Mouse (Mus musculus): ENCODE data around the gene Slc7a5. TPM values are rescaled to one million over a fixed set of nuclear protein-coding genes. Genes with fewer than 3 reads are reported as not detected.

The Slc7a5 gene
- polyA plus RNA-seq, 1 experiment from 2014 or later: 39.2 TPM

GRCm38 (mm10) chr8:121948321-121949145 lies 41.0 kb upstream of the Slc7a5 start:
- ATAC-seq (replicated peaks): no peak
- no peaks in the 10 kb centered on the region for H3K27me3 ChIP-seq
- peaks cover 51% of the 10 kb centered on the region for H3K4me1 ChIP-seq
- H3K9ac ChIP-seq (replicated peaks): peak overlapping the region; percentile 50
- no peaks in the 10 kb centered on the region for H3K9me3 ChIP-seq
- H3K27ac ChIP-seq (replicated peaks): peak overlapping the region; percentile 78
- WGBS: 55% methylated on average over 19 of the region's 19 CpGs
- H3K4me2 ChIP-seq (replicated peaks): peak overlapping the region; percentile 64
- H3K4me3 ChIP-seq: peak overlapping the region; percentile 37
- no peaks in the 10 kb centered on the region for H3K36me3 ChIP-seq

- Histone ChIP-seq H3K27ac (replicated peaks) (peak overlapping the region; percentile 78), H3K9ac (replicated peaks) (peak overlapping the region; percentile 50), H3K27me3 (no peaks in the 10 kb centered on the region), H3K4me2 (replicated peaks) (peak overlapping the region; percentile 64), H3K9me3 (no peaks in the 10 kb centered on the region), H3K4me3 (peak overlapping the region; percentile 37), H3K4me1 (peaks cover 45% of the 10 kb centered on the region), H3K36me3 (no peaks in the 10 kb centered on the region)
- 0 out of 2 replicates have a peak, but pooled peaks have one; percentile 12 for ATAC-seq (replicated peaks)
- WGBS: under 1% methylated on average over 18 of the region's 18 CpGs
Measured at GRCm38 (mm10) chr8:121947753-121948141, 40.3 kb upstream of the Slc7a5 start.

- no peak for ATAC-seq (replicated peaks)
- H3K27me3 ChIP-seq: no peaks in the 10 kb centered on the region
- H3K27ac ChIP-seq (replicated peaks): peak overlapping the region; percentile 78
- WGBS: 26% methylated on average over 19 of the region's 19 CpGs
- peaks cover 39% of the 10 kb centered on the region for H3K4me1 ChIP-seq
- H3K4me2 ChIP-seq (replicated peaks): peak overlapping the region; percentile 64
- peak overlapping the region; percentile 37 for H3K4me3 ChIP-seq
- no peaks in the 10 kb centered on the region for H3K36me3 ChIP-seq
- H3K9me3 ChIP-seq: no peaks in the 10 kb centered on the region
- peak overlapping the region; percentile 25; the same call in 1 of the 2 replicates for H3K9ac ChIP-seq (replicated peaks)
Measured at GRCm38 (mm10) chr8:121947047-121947752, 39.7 kb upstream of the Slc7a5 start.

GRCm38 (mm10) chr8:121946351-121946750 lies 38.9 kb upstream of the Slc7a5 start:
- 88% methylated on average over 7 of the region's 7 CpGs for WGBS
- no peak overlapping the region for H3K4me3 ChIP-seq
- H3K9me3 ChIP-seq: no peaks in the 10 kb centered on the region
- H3K4me2 ChIP-seq (replicated peaks): no peak overlapping the region
- no peak overlapping the region for H3K9ac ChIP-seq (replicated peaks)
- no peak for ATAC-seq (replicated peaks)
- H3K4me1 ChIP-seq: peaks cover 31% of the 10 kb centered on the region
- no peaks in the 10 kb centered on the region for H3K27me3 ChIP-seq
- no peak overlapping the region for H3K27ac ChIP-seq (replicated peaks)
- no peaks in the 10 kb centered on the region for H3K36me3 ChIP-seq

- ATAC-seq (replicated peaks): no peak
- Histone ChIP-seq H3K4me1 (peaks cover 28% of the 10 kb centered on the region), H3K27ac (replicated peaks) (no peak within 1 kb of the TSS), H3K9ac (replicated peaks) (no peak within 1 kb of the TSS), H3K9me3 (no peaks in the 10 kb centered on the region), H3K4me2 (replicated peaks) (no peak within 1 kb of the TSS), H3K27me3 (no peaks in the 10 kb centered on the region), H3K36me3 (no peaks in the 10 kb centered on the region), H3K4me3 (no peak within 1 kb of the TSS)
Measured at GRCm38 (mm10) chr8:121944831-121945230, 37.3 kb upstream of the Slc7a5 start, which contains the start of gene Car5a. Gene Car5a, minus strand, starts transcription at chr8:121944904.

GRCm38 (mm10) chr8:121943716-121944115 lies 36.2 kb upstream of the Slc7a5 start:
- no peaks in the 10 kb centered on the region for H3K9me3 ChIP-seq
- H3K4me1 ChIP-seq: peaks cover 20% of the 10 kb centered on the region
- no peak overlapping the region for H3K4me3 ChIP-seq
- H3K4me2 ChIP-seq (replicated peaks): no peak overlapping the region
- ATAC-seq (replicated peaks): no peak
- WGBS: 87% methylated on average over 8 of the region's 8 CpGs
- no peaks in the 10 kb centered on the region for H3K27me3 ChIP-seq
- H3K9ac ChIP-seq (replicated peaks): no peak overlapping the region
- no peaks in the 10 kb centered on the region for H3K36me3 ChIP-seq
- H3K27ac ChIP-seq (replicated peaks): no peak overlapping the region

GRCm38 (mm10) chr8:121943057-121943540 lies 35.6 kb upstream of the Slc7a5 start:
- no peak for ATAC-seq (replicated peaks)
- Histone ChIP-seq H3K27me3 (no peaks in the 10 kb centered on the region), H3K4me2 (replicated peaks) (no peak overlapping the region), H3K9me3 (no peaks in the 10 kb centered on the region), H3K9ac (replicated peaks) (no peak overlapping the region), H3K4me3 (no peak overlapping the region), H3K4me1 (peaks cover 14% of the 10 kb centered on the region), H3K27ac (replicated peaks) (no peak overlapping the region), H3K36me3 (no peaks in the 10 kb centered on the region)
- 34% methylated on average over 2 of the region's 2 CpGs for WGBS

- Histone ChIP-seq H3K4me2 (replicated peaks) (no peak overlapping the region), H3K9me3 (no peaks in the 10 kb centered on the region), H3K36me3 (no peaks in the 10 kb centered on the region), H3K9ac (replicated peaks) (no peak overlapping the region), H3K27ac (replicated peaks) (no peak overlapping the region), H3K4me1 (peaks cover 24% of the 10 kb centered on the region), H3K4me3 (no peak overlapping the region), H3K27me3 (no peaks in the 10 kb centered on the region)
- WGBS: 87% methylated on average over 7 of the region's 7 CpGs
- no peak for ATAC-seq (replicated peaks)
Measured at GRCm38 (mm10) chr8:121938732-121939131, 31.2 kb upstream of the Slc7a5 start.

- Histone ChIP-seq H3K27ac (replicated peaks) (peak overlapping the region; percentile 86), H3K27me3 (no peaks in the 10 kb centered on the region), H3K9ac (replicated peaks) (no peak overlapping the region), H3K36me3 (no peaks in the 10 kb centered on the region), H3K4me3 (no peak overlapping the region), H3K4me2 (replicated peaks) (no peak overlapping the region), H3K4me1 (peaks cover 24% of the 10 kb centered on the region), H3K9me3 (no peaks in the 10 kb centered on the region)
- no peak for ATAC-seq (replicated peaks)
- WGBS: 75% methylated on average over 14 of the region's 14 CpGs
Measured at GRCm38 (mm10) chr8:121936391-121936790, 28.9 kb upstream of the Slc7a5 start.

GRCm38 (mm10) chr8:121935341-121936294 lies 28.1 kb upstream of the Slc7a5 start:
- no peak overlapping the region for H3K4me3 ChIP-seq
- H3K4me2 ChIP-seq (replicated peaks): peak overlapping the region; percentile 23; the same call in 1 of the 2 replicates
- H3K27me3 ChIP-seq: no peaks in the 10 kb centered on the region
- no peak overlapping the region; the same call in 1 of the 2 replicates for H3K9ac ChIP-seq (replicated peaks)
- H3K36me3 ChIP-seq: no peaks in the 10 kb centered on the region
- H3K9me3 ChIP-seq: no peaks in the 10 kb centered on the region
- peak overlapping the region; percentile 86 for H3K27ac ChIP-seq (replicated peaks)
- H3K4me1 ChIP-seq: peaks cover 24% of the 10 kb centered on the region
- WGBS: 21% methylated on average over 12 of the region's 12 CpGs
- peak; percentile 85 for ATAC-seq (replicated peaks)

GRCm38 (mm10) chr8:121934923-121935322 lies 27.4 kb upstream of the Slc7a5 start:
- no peaks in the 10 kb centered on the region for H3K9me3 ChIP-seq
- peak overlapping the region; percentile 86 for H3K27ac ChIP-seq (replicated peaks)
- H3K4me1 ChIP-seq: peaks cover 24% of the 10 kb centered on the region
- H3K4me2 ChIP-seq (replicated peaks): no peak overlapping the region
- H3K27me3 ChIP-seq: no peaks in the 10 kb centered on the region
- no peak for ATAC-seq (replicated peaks)
- H3K36me3 ChIP-seq: no peaks in the 10 kb centered on the region
- no peak overlapping the region for H3K4me3 ChIP-seq
- H3K9ac ChIP-seq (replicated peaks): no peak overlapping the region
